Mouse (Mus musculus): ENCODE measurements around the gene Rnd3. TPM values are rescaled to one million over a fixed set of nuclear protein-coding genes. Genes with fewer than 3 reads are reported as not detected.
A peak's percentile ranks its signal among the peaks of the same experiment; 100 is the strongest.

Gene Rnd3
- 10 to 100 TPM; 37.9 to 38.1 TPM for total RNA-seq (2021)
- long read RNA-seq, experiment 1, transcript Rnd3-201 (5 exons, 2,828 nt) = major isoform, 43 of 45 reads
- long read RNA-seq, experiment 1, partial matches to known transcripts = 0 of 45 reads
- long read RNA-seq, experiment 1, other reads (novel, unspliced or antisense) = 2 of 45 reads
- long read RNA-seq, experiment 2, transcript Rnd3-201 (5 exons, 2,828 nt) = major isoform, 20 of 22 reads
- long read RNA-seq, experiment 2, partial matches to known transcripts = 0 of 22 reads
- long read RNA-seq, experiment 2, other reads (novel, unspliced or antisense) = 2 of 22 reads

- peak; percentile 98 for DNase-seq
Measured at GRCm38 (mm10) chr2:51148975-51149374, at the start of gene Rnd3. TSS of gene Rnd3 (minus strand) at chr2:51149111.

GRCm38 (mm10) chr2:51192319-51192718 is 43.4 kb upstream of the Rnd3 start:
- peak; percentile 5 for DNase-seq

GRCm38 (mm10) chr2:51185762-51186161 is 36.9 kb upstream of the Rnd3 start:
- DNase-seq = no peak

- DNase-seq = no peak
Measured at GRCm38 (mm10) chr2:51182990-51183389, 34.1 kb upstream of the Rnd3 start.

GRCm38 (mm10) chr2:51181376-51181775 is 32.5 kb upstream of the Rnd3 start:
- DNase-seq = no peak

GRCm38 (mm10) chr2:51179096-51179495 is 30.2 kb upstream of the Rnd3 start:
- no peak for DNase-seq

- DNase-seq = no peak
Measured at GRCm38 (mm10) chr2:51177615-51178014, 28.7 kb upstream of the Rnd3 start.

GRCm38 (mm10) chr2:51175276-51175675 is 26.4 kb upstream of the Rnd3 start:
- no peak for DNase-seq

GRCm38 (mm10) chr2:51161110-51161509 is 12.2 kb upstream of the Rnd3 start:
- no peak for DNase-seq

GRCm38 (mm10) chr2:51148454-51148853 is 457 bp downstream of the Rnd3 start:
- DNase-seq = peak; percentile 57

GRCm38 (mm10) chr2:51148065-51148407 is 875 bp downstream of the Rnd3 start:
- no peak for DNase-seq

- DNase-seq = peak; percentile 86
Measured at GRCm38 (mm10) chr2:51147318-51148064, 1.4 kb downstream of the Rnd3 start.

- DNase-seq = peak; percentile 87
Measured at GRCm38 (mm10) chr2:51146871-51147317, 2.0 kb downstream of the Rnd3 start.

- DNase-seq = peak; percentile 59
Measured at GRCm38 (mm10) chr2:51145838-51146470, 3.0 kb downstream of the Rnd3 start.

- DNase-seq = peak; percentile 50
Measured at GRCm38 (mm10) chr2:51144380-51145120, 4.4 kb downstream of the Rnd3 start.

GRCm38 (mm10) chr2:51142422-51142821 is 6.5 kb downstream of the Rnd3 start:
- DNase-seq = peak; percentile 43

GRCm38 (mm10) chr2:51141345-51141744 is 7.6 kb downstream of the Rnd3 start:
- no peak for DNase-seq

- no peak for DNase-seq
Measured at GRCm38 (mm10) chr2:51140486-51140885, 8.4 kb downstream of the Rnd3 start.

GRCm38 (mm10) chr2:51139912-51140446 is 8.9 kb downstream of the Rnd3 start:
- DNase-seq = no peak

GRCm38 (mm10) chr2:51139218-51139911 is 9.5 kb downstream of the Rnd3 start:
- DNase-seq = peak; percentile 73

- no peak for DNase-seq
Measured at GRCm38 (mm10) chr2:51137726-51138125, 11.2 kb downstream of the Rnd3 start.

- no peak for DNase-seq
Measured at GRCm38 (mm10) chr2:51132181-51132580, 16.7 kb downstream of the Rnd3 start.

All from adrenal gland, postnatal 10 days (tissue).